Mouse (Mus musculus) forebrain, embryonic 14.5 days (tissue): ENCODE measurements at regions not wholly inside any gene's neighbourhood (a gene's known extent, or its start where the extent isn't known, plus 50 kb on each side); places are given as distances from the start of the nearest gene placed in this dataset.
A peak's percentile ranks its signal among the peaks of the same experiment; 100 is the strongest.

Source experiments
- ATAC-seq: fragments of 200-750 bp; cut with Nextera tagmentation; 2 replicates; pipeline ENCODE4 v1.8.0; 2017; ENCODE audit warnings: mild to moderate bottlenecking, moderate library complexity
- DNase-seq: peaks from one replicate; pipeline ENCODE4 v3.0.0-alpha.2; 2015; ENCODE audit warnings: low spot score
- H3K27ac ChIP-seq: fragments of 300-500 bp; sonication (generic); 2 replicates; pipeline ENCODE4 v1.5.1; 2014; ENCODE audit warnings: low read depth, mild to moderate bottlenecking, control low read depth, low read length, moderate library complexity
- H3K27me3 ChIP-seq: fragments of 300-500 bp; sonication (generic); replicated peaks from 2 replicates; pipeline ENCODE4 v1.6.1; 2014; ENCODE audit warnings: low read length, control low read depth, mixed read lengths; ENCODE audit not compliant: control insufficient read depth, insufficient read depth
- H3K36me3 ChIP-seq: fragments of 300-500 bp; sonication (generic); 2 replicates; pipeline ENCODE4 v1.6.1; 2014; ENCODE audit warnings: low read length, control low read depth; ENCODE audit not compliant: control insufficient read depth, insufficient read depth
- H3K4me1 ChIP-seq: fragments of 300-500 bp; sonication (generic); 2 replicates; pipeline ENCODE4 v1.6.1; 2014; ENCODE audit warnings: antibody characterized with exemption, low read length, control low read depth; ENCODE audit not compliant: control insufficient read depth, insufficient read depth
- H3K4me2 ChIP-seq: fragments of 300-500 bp; sonication (generic); 2 replicates; pipeline ENCODE4 v1.6.1; 2014; ENCODE audit warnings: mild to moderate bottlenecking, control low read depth, low read length
- H3K4me3 ChIP-seq: fragments of 300-500 bp; sonication (generic); 2 replicates; pipeline ENCODE4 v1.5.1; 2014; ENCODE audit warnings: low read depth, low read length, control low read depth
- H3K9ac ChIP-seq: fragments of 300-500 bp; sonication (generic); 2 replicates; pipeline ENCODE4 v1.6.1; 2014; ENCODE audit warnings: mild to moderate bottlenecking, low read length, control low read depth, moderate library complexity
- H3K9me3 ChIP-seq: fragments of 300-500 bp; sonication (generic); replicated peaks from 2 replicates; pipeline ENCODE4 v1.6.1; 2016; ENCODE audit warnings: low read length, control low read depth, mixed read lengths; ENCODE audit not compliant: control insufficient read depth
- WGBS: fragments of 180-500 bp; shearing (Covaris S2); extraction: QIAGEN DNeasy Blood & Tissue Kit; methylation state at CpG from one replicate; pipeline ENCODE4 v1.1.7; 2014; 5-methylcytosine and 5-hydroxymethylcytosine counted together

GRCm38 (mm10) chr19:21118782-21119181 is 153.3 kb upstream of the Zfand5 start:
- Histone ChIP-seq H3K4me3 (no peak overlapping the region), H3K4me2 (no peak overlapping the region), H3K9ac (no peak overlapping the region), H3K27ac (no peak overlapping the region), H3K27me3 (no peaks in the 10 kb centered on the region), H3K9me3 (no peaks in the 10 kb centered on the region), H3K4me1 (no peaks in the 10 kb centered on the region), H3K36me3 (no peaks in the 10 kb centered on the region)
- ATAC-seq: no peak
- 73% methylated on average over 4 of the region's 4 CpGs for WGBS
- no peak for DNase-seq

GRCm38 (mm10) chr19:21115693-21116092 is 156.4 kb upstream of the Zfand5 start:
- no peak overlapping the region for H3K9ac ChIP-seq
- DNase-seq: no peak
- ATAC-seq: no peak
- WGBS: 96% methylated on average over 2 of the region's 2 CpGs
- H3K36me3 ChIP-seq: no peaks in the 10 kb centered on the region
- no peaks in the 10 kb centered on the region for H3K9me3 ChIP-seq
- no peak overlapping the region for H3K4me3 ChIP-seq
- no peaks in the 10 kb centered on the region for H3K27me3 ChIP-seq
- H3K4me1 ChIP-seq: no peaks in the 10 kb centered on the region
- no peak overlapping the region for H3K4me2 ChIP-seq
- H3K27ac ChIP-seq: no peak overlapping the region

- Histone ChIP-seq H3K4me3 (no peak overlapping the region), H3K27ac (no peak overlapping the region), H3K27me3 (no peaks in the 10 kb centered on the region), H3K9me3 (no peaks in the 10 kb centered on the region), H3K4me2 (no peak overlapping the region), H3K9ac (no peak overlapping the region), H3K36me3 (no peaks in the 10 kb centered on the region), H3K4me1 (no peaks in the 10 kb centered on the region)
- 93% methylated on average over 5 of the region's 5 CpGs for WGBS
- DNase-seq (no peak), ATAC-seq (no peak)
Measured at GRCm38 (mm10) chr19:21111836-21112235, 157.8 kb upstream of the Tmc1 start.

- Histone ChIP-seq H3K4me2 (no peak overlapping the region), H3K9me3 (no peaks in the 10 kb centered on the region), H3K9ac (no peak overlapping the region), H3K27ac (no peak overlapping the region), H3K4me3 (no peak overlapping the region), H3K27me3 (no peaks in the 10 kb centered on the region), H3K4me1 (no peaks in the 10 kb centered on the region), H3K36me3 (no peaks in the 10 kb centered on the region)
- no peak for ATAC-seq
- WGBS: 61% methylated on average over 2 of the region's 2 CpGs
- DNase-seq: peak; percentile 19
Measured at GRCm38 (mm10) chr19:21108311-21108710, 154.3 kb upstream of the Tmc1 start.

GRCm38 (mm10) chr19:21107741-21108140 is 153.7 kb upstream of the Tmc1 start:
- 81% methylated on average over 3 of the region's 3 CpGs for WGBS
- Histone ChIP-seq H3K4me1 (no peaks in the 10 kb centered on the region), H3K36me3 (no peaks in the 10 kb centered on the region), H3K9ac (no peak overlapping the region), H3K4me3 (no peak overlapping the region), H3K27me3 (no peaks in the 10 kb centered on the region), H3K4me2 (no peak overlapping the region), H3K27ac (no peak overlapping the region), H3K9me3 (no peaks in the 10 kb centered on the region)
- DNase-seq: no peak
- no peak for ATAC-seq

GRCm38 (mm10) chr19:21107275-21107674 is 153.3 kb upstream of the Tmc1 start:
- Histone ChIP-seq H3K9me3 (no peaks in the 10 kb centered on the region), H3K4me2 (no peak overlapping the region), H3K9ac (no peak overlapping the region), H3K36me3 (no peaks in the 10 kb centered on the region), H3K27me3 (no peaks in the 10 kb centered on the region), H3K27ac (no peak overlapping the region), H3K4me3 (no peak overlapping the region), H3K4me1 (no peaks in the 10 kb centered on the region)
- DNase-seq (no peak), ATAC-seq (no peak)
- 85% methylated on average over 4 of the region's 4 CpGs for WGBS

- Histone ChIP-seq H3K4me3 (no peak overlapping the region), H3K27me3 (no peaks in the 10 kb centered on the region), H3K9ac (no peak overlapping the region), H3K9me3 (no peaks in the 10 kb centered on the region), H3K4me2 (no peak overlapping the region), H3K36me3 (no peaks in the 10 kb centered on the region), H3K4me1 (no peaks in the 10 kb centered on the region), H3K27ac (no peak overlapping the region)
- no peak for ATAC-seq
- no peak for DNase-seq
- WGBS: 93% methylated on average over 10 of the region's 10 CpGs
Measured at GRCm38 (mm10) chr19:21106766-21107165, 152.8 kb upstream of the Tmc1 start.

- 40% methylated on average over 6 of the region's 6 CpGs for WGBS
- Histone ChIP-seq H3K9me3 (no peaks in the 10 kb centered on the region), H3K36me3 (no peaks in the 10 kb centered on the region), H3K4me2 (no peak overlapping the region), H3K9ac (no peak overlapping the region), H3K4me1 (no peaks in the 10 kb centered on the region), H3K4me3 (no peak overlapping the region), H3K27me3 (no peaks in the 10 kb centered on the region), H3K27ac (no peak overlapping the region)
- ATAC-seq (peak; percentile 34; the same call in 1 of the 2 replicates), DNase-seq (peak; percentile 16)
Measured at GRCm38 (mm10) chr19:21106241-21106669, 152.3 kb upstream of the Tmc1 start.

GRCm38 (mm10) chr19:21105004-21105403 is 151.0 kb upstream of the Tmc1 start:
- 83% methylated on average over 6 of the region's 6 CpGs for WGBS
- Histone ChIP-seq H3K27ac (no peak overlapping the region), H3K9me3 (no peaks in the 10 kb centered on the region), H3K4me3 (no peak overlapping the region), H3K36me3 (no peaks in the 10 kb centered on the region), H3K27me3 (no peaks in the 10 kb centered on the region), H3K9ac (no peak overlapping the region), H3K4me1 (no peaks in the 10 kb centered on the region), H3K4me2 (no peak overlapping the region)
- DNase-seq: no peak
- no peak for ATAC-seq
